Mouse (Mus musculus) granulocyte monocyte progenitor cell, adult 5-6 weeks (primary cell): ENCODE data around the gene Syne1. TPM values are rescaled to one million over a fixed set of nuclear protein-coding genes. Genes with fewer than 3 reads are reported as not detected.

Source experiments
- ATAC-seq: replicated peaks from 2 replicates; pipeline ENCODE4 v1.8.0; 2016; ENCODE audit warnings: mild to moderate bottlenecking, moderate TSS enrichment, inconsistent platforms; ENCODE audit not compliant: poor library complexity, severe bottlenecking
- total RNA-seq, 2 experiments: library from RNA; stranded (forward) in 1 of 2; stranded (reverse) in 1 of 2; fragments of 200-712, 200-1000 nt in 1 of 2; fragments of >200 nt in 1 of 2; fragmentation: Nextera tagmentation in 1 of 2; gene quantifications; 2 replicates each; pipeline ENCODE4 v1.2.3; 2014 to 2017

Syne1 gene
- total RNA-seq, 2 experiments from 2014 or later: 23.7 to 30.7 TPM

GRCm38 (mm10) chr10:5317602-5318001 lies 233.7 kb downstream of the Syne1 start:
- ATAC-seq: peak; percentile 71

GRCm38 (mm10) chr10:5312437-5312836 lies 238.8 kb downstream of the Syne1 start:
- ATAC-seq: no peak

- ATAC-seq: no peak
These were observed 241.1 kb downstream of the Syne1 start for GRCm38 (mm10) chr10:5309961-5310713.

- ATAC-seq: no peak
These were observed 241.9 kb downstream of the Syne1 start for GRCm38 (mm10) chr10:5309398-5309797.

- ATAC-seq: no peak
These were observed 245.7 kb downstream of the Syne1 start for GRCm38 (mm10) chr10:5305555-5305954.

- ATAC-seq: no peak
These were observed 255.9 kb downstream of the Syne1 start for GRCm38 (mm10) chr10:5295291-5295891.

GRCm38 (mm10) chr10:5289575-5289909 lies 261.7 kb downstream of the Syne1 start:
- ATAC-seq: no peak

GRCm38 (mm10) chr10:5288716-5289574 lies 262.3 kb downstream of the Syne1 start:
- ATAC-seq: no peak

- ATAC-seq: no peak; the same call in 1 of the 2 replicates
These were observed 263.0 kb downstream of the Syne1 start for GRCm38 (mm10) chr10:5288262-5288661.

GRCm38 (mm10) chr10:5275769-5276168 lies 275.5 kb downstream of the Syne1 start:
- ATAC-seq: no peak

- ATAC-seq: peak; percentile 53
These were observed 280.6 kb downstream of the Syne1 start for GRCm38 (mm10) chr10:5270641-5271040.

- ATAC-seq: peak; percentile 35; the same call in 1 of the 2 replicates
These were observed 286.9 kb downstream of the Syne1 start for GRCm38 (mm10) chr10:5264418-5264817.

- no peak for ATAC-seq
These were observed 288.6 kb downstream of the Syne1 start for GRCm38 (mm10) chr10:5262636-5263035.

- 0 out of 2 replicates have a peak, but pooled peaks have one; percentile 22 for ATAC-seq
These were observed 294.6 kb downstream of the Syne1 start for GRCm38 (mm10) chr10:5256686-5257085.

GRCm38 (mm10) chr10:5253752-5254151 lies 297.5 kb downstream of the Syne1 start:
- no peak for ATAC-seq

- no peak for ATAC-seq
These were observed 300.6 kb downstream of the Syne1 start for GRCm38 (mm10) chr10:5250702-5251101.

GRCm38 (mm10) chr10:5239680-5240079 lies 311.6 kb downstream of the Syne1 start:
- no peak for ATAC-seq

GRCm38 (mm10) chr10:5236926-5237325 lies 314.4 kb downstream of the Syne1 start:
- ATAC-seq: no peak

GRCm38 (mm10) chr10:5236171-5236570 lies 315.1 kb downstream of the Syne1 start:
- ATAC-seq: no peak

GRCm38 (mm10) chr10:5234721-5235501 lies 316.4 kb downstream of the Syne1 start:
- ATAC-seq: no peak
